Mouse (Mus musculus) CH12.LX (cell line): ENCODE data around the gene Txndc11. TPM values are rescaled to one million over a fixed set of nuclear protein-coding genes. Genes with fewer than 3 reads are reported as not detected.

Experiments
- DNase-seq: peaks from one replicate; pipeline ENCODE4 v3.0.0-alpha.2; 2013; ENCODE audit errors: extremely low read depth
- H3K27ac ChIP-seq: 2 replicates; pipeline ENCODE4 v1.5.1; 2012; ENCODE audit warnings: low read depth, mild to moderate bottlenecking, control low read depth, moderate library complexity; ENCODE audit not compliant: insufficient read depth
- H3K27me3 ChIP-seq: replicated peaks from 2 replicates; pipeline ENCODE3; 2012; ENCODE audit warnings: inconsistent platforms
- H3K36me3 ChIP-seq, 2 experiments: replicated peaks in 1 of 2; 2 replicates each; pipeline versions ENCODE3 to v1.6.1; 2012; ENCODE audit warnings: inconsistent platforms in 1 of 2, low read length in 1 of 2, mild to moderate bottlenecking in 1 of 2, mixed read lengths in 1 of 2, moderate library complexity in 1 of 2; ENCODE audit not compliant: control insufficient read depth in 1 of 2, insufficient read depth in 1 of 2
- H3K4me1 ChIP-seq, 2 experiments: 2 replicates each; pipeline ENCODE4 v1.6.1; 2012; ENCODE audit warnings: inconsistent platforms in 1 of 2, moderate library complexity in 1 of 2; ENCODE audit not compliant: insufficient read depth in 2 of 2, control insufficient read depth in 1 of 2
- H3K4me2 ChIP-seq: 2 replicates; pipeline ENCODE4 v1.6.1; 2012; ENCODE audit warnings: low read depth, mild to moderate bottlenecking, control low read depth; ENCODE audit not compliant: poor library complexity, insufficient read depth, severe bottlenecking
- H3K4me3 ChIP-seq, 3 experiments: fragments of 150-350 bp in 1 of 3; sonication (generic) in 1 of 3; replicated peaks in 1 of 3; 2 replicates each; pipeline versions ENCODE3 to v1.5.1; 2011 to 2012; ENCODE audit warnings: low read depth in 2 of 3, low read length in 2 of 3, mild to moderate bottlenecking in 2 of 3, moderate library complexity in 2 of 3, control low read depth in 1 of 3, improper control_type of control experiment in 1 of 3, inconsistent platforms in 1 of 3, mixed read lengths in 1 of 3; ENCODE audit not compliant: poor library complexity in 1 of 3
- H3K79me2 ChIP-seq: replicated peaks from 2 replicates; pipeline ENCODE4 v1.6.1; 2012; ENCODE audit warnings: mild to moderate bottlenecking, moderate library complexity; ENCODE audit not compliant: control insufficient read depth, poor library complexity, insufficient read depth, severe bottlenecking; ENCODE audit errors: extremely low read depth
- H3K9ac ChIP-seq: 2 replicates; pipeline ENCODE4 v1.6.1; 2012; ENCODE audit warnings: low read depth, mild to moderate bottlenecking, control low read depth, moderate library complexity; ENCODE audit not compliant: insufficient read depth
- H3K9me3 ChIP-seq: replicated peaks from 2 replicates; pipeline ENCODE3; 2012; ENCODE audit warnings: low read length, inconsistent platforms, mixed read lengths
- CHD1 ChIP-seq: IDR thresholded peaks from 2 replicates; pipeline ENCODE4 v1.6.1; 2012; ENCODE audit warnings: low read depth, low read length, improper control_type of control experiment, inconsistent platforms
- CHD2 ChIP-seq: IDR thresholded peaks from 2 replicates; pipeline ENCODE4 v1.6.1; 2011; ENCODE audit warnings: low read length, improper control_type of control experiment
- CTCF ChIP-seq, 2 experiments: IDR thresholded peaks in 1 of 2; conservative IDR thresholded peaks in 1 of 2; 2 replicates each; pipeline ENCODE4 v1.5.1; 2011 to 2012; ENCODE audit warnings: low read depth in 2 of 2, low read length in 2 of 2, improper control_type of control experiment in 1 of 2, inconsistent platforms in 1 of 2, mild to moderate bottlenecking in 1 of 2, moderate library complexity in 1 of 2
- ELF1 ChIP-seq: IDR thresholded peaks from 2 replicates; pipeline ENCODE4 v1.6.1; 2014; ENCODE audit warnings: low read depth, mild to moderate bottlenecking, inconsistent platforms, low read length, improper control_type of control experiment
- EP300 ChIP-seq: IDR thresholded peaks from 2 replicates; pipeline ENCODE4 v1.6.1; 2011; ENCODE audit warnings: low read length, improper control_type of control experiment
- ETS1 ChIP-seq: conservative IDR thresholded peaks from 2 replicates; pipeline ENCODE4 v1.6.1; 2012; ENCODE audit warnings: low read depth, mild to moderate bottlenecking, inconsistent platforms, low read length, improper control_type of control experiment, moderate library complexity
- HCFC1 ChIP-seq: IDR thresholded peaks from 2 replicates; pipeline ENCODE4 v1.6.1; 2012; ENCODE audit warnings: low read depth, mild to moderate bottlenecking, inconsistent platforms, low read length, improper control_type of control experiment
- JUND ChIP-seq: conservative IDR thresholded peaks from 2 replicates; pipeline ENCODE4 v1.6.1; 2011; ENCODE audit warnings: low read depth, low read length, improper control_type of control experiment
- MAX ChIP-seq: IDR thresholded peaks from 2 replicates; pipeline ENCODE4 v1.6.1; 2011; ENCODE audit warnings: low read length, improper control_type of control experiment
- MEF2A ChIP-seq: IDR thresholded peaks from 2 replicates; pipeline ENCODE4 v1.6.1; 2014; ENCODE audit warnings: low read depth, mild to moderate bottlenecking, inconsistent platforms, low read length, improper control_type of control experiment, borderline replicate concordance
- NELFE ChIP-seq: IDR thresholded peaks from 2 replicates; pipeline ENCODE4 v1.6.1; 2011; ENCODE audit warnings: low read depth, low read length, improper control_type of control experiment
- PAX5 ChIP-seq: IDR thresholded peaks from 2 replicates; pipeline ENCODE4 v1.6.1; 2012; ENCODE audit warnings: low read length, inconsistent platforms, mixed read lengths
- TCF12 ChIP-seq: IDR thresholded peaks from 2 replicates; pipeline ENCODE4 v1.6.1; 2014; ENCODE audit warnings: low read depth, mild to moderate bottlenecking, inconsistent platforms, low read length, improper control_type of control experiment
- ZC3H11A ChIP-seq: IDR thresholded peaks from 2 replicates; pipeline ENCODE4 v1.6.1; 2012; ENCODE audit warnings: low read depth, mild to moderate bottlenecking, inconsistent platforms, low read length, improper control_type of control experiment
- ZKSCAN1 ChIP-seq: IDR thresholded peaks from 2 replicates; pipeline ENCODE4 v1.6.1; 2012; ENCODE audit warnings: low read depth, inconsistent platforms, low read length, improper control_type of control experiment, borderline replicate concordance
- ZNF384 ChIP-seq: IDR thresholded peaks from 2 replicates; pipeline ENCODE4 v1.6.1; 2012; ENCODE audit warnings: low read depth, low read length, improper control_type of control experiment, inconsistent platforms
- dilution Hi-C: fragments of 300-500 bp; cut with MboI; formaldehyde crosslinking; loops from 2 replicates; pipeline ENCODE4 v1.14.3; 2020; ENCODE audit warnings: low sequenced_read_pairs; ENCODE audit not compliant: extremely low pct_unique_long_range_greater_than_20kb, extremely low pct_ligation_motif_present
- in situ Hi-C: fragments of 300-500 bp; cut with MboI; formaldehyde crosslinking; loops from 3 replicates; pipeline ENCODE4 v1.14.3; 2019; ENCODE audit warnings: low sequenced_read_pairs, low pct_ligation_motif_present, low pct_unique_long_range_greater_than_20kb, mixed read lengths
- polyA plus RNA-seq: library from polyadenylated mRNA; unstranded; fragments of >175 nt; gene quantifications from 2 replicates; pipeline ENCODE4 v1.2.1, GENCODE M21; 2012; ENCODE audit warnings: low read depth; ENCODE audit not compliant: insufficient read length
- total RNA-seq, 2 experiments: library from RNA; depleted of rRNA; stranded (reverse); fragments of 300-350 nt in 1 of 2; fragments of >200 nt in 1 of 2; gene quantifications; 2 replicates each; pipeline ENCODE4 v1.2.3; 2012 to 2014

The Txndc11 gene
- total and polyA plus RNA-seq, 3 experiments = 40.6 to 63.2 (median 51.3) TPM

DNA sequence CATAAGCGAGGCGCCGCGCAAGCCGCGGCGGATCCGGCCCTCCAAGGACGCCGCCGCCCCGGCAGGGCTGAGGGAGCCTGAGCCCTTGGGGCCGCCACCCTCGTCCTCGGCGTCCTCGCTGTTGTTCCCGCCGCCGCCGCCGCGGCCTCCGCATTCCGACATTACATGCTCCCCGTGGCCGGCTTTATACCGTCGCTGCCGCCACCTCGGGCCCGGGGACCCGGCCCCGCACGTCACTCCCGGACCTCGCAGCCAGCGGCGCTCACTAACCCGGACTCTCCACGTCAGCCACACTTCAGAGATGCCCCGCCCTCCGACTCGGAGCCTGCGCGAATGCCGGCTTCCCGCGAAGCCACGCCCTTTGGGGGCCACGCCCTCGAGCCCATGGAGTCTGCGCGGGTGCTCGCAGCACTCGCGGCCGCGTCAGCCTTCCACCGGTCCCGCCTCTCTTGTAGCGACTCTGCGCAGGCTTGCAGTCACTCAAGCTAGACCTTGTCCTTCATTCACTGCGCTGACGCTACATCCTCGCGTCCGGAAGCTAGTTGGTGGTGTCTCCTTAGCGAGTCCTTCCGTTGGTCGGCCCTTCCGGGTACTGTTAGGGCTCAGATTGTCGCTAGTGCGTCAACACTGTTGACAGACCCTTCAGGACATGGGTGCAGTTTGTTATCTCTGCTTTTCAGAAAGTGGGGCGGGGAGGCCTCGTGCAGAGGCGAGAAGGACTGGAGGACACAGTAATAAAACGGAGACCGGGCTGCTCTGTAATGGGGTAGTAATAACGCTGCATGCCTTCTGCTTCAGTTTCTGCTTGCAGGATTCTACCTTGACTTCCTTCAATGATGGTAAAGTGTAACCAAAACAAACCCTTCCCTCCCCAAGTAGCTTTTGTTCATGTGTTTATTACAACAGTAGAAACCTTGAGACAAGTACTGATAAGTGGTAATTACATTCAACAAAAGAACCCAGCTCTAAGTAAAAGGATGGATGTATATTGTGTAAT, at the start of gene Txndc11 (continued):
- TF ChIP-seq CTCF (conservative IDR thresholded peaks at IDR 0.05 in 1 of 2, IDR thresholded peaks at IDR 0.05 in 1 of 2; ENCODE audit: low read depth in 2 of 2, low read length in 2 of 2) = no peak
- TF ChIP-seq, all 38 proteins: peak for 22

DNA sequence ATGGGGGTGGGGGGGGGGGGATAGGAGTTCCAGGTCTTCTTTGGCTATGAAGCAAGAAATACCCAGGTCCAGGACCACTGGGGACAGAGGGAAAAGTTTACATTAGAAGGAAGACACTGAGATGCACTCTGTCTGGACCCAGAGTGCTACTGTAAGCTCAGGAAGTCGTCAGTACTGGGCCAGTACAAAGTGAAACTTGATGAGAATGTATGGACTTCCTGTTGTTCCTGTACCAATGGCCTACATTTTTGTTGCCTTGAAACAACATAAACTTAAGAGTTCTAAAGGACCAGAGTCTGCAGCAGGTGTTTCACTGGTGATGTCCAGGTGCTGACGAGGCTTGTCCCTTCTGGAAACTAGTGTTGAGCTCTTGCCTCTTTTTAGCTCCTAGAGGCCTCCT, 43.0 kb upstream of the Txndc11 start:
- Histone ChIP-seq H3K27ac (no peak overlapping the region), H3K4me3 (no peak overlapping the region), H3K9ac (peak overlapping the region; percentile 70), H3K9me3 (peaks cover 9% of the 10 kb centered on the region), H3K36me3 (peaks cover 0 to 16% of the 10 kb centered on the region in 2 experiments), H3K79me2 (peaks cover 34% of the 10 kb centered on the region), H3K4me1 (peaks cover 6 to 40% of the 10 kb centered on the region in 2 experiments; a peak in 3 of 4 replicates), H3K4me2 (peak overlapping the region; percentile 99), H3K27me3 (no peaks in the 10 kb centered on the region)
- TF ChIP-seq CHD1 (no peak), EP300 (0 out of 2 replicates have a peak, but pooled peaks have one; percentile 7), PAX5 (no peak)
- dilution Hi-C loops = no loop called here
- in situ Hi-C loops = no loop called here
- DNase-seq = no peak

DNA sequence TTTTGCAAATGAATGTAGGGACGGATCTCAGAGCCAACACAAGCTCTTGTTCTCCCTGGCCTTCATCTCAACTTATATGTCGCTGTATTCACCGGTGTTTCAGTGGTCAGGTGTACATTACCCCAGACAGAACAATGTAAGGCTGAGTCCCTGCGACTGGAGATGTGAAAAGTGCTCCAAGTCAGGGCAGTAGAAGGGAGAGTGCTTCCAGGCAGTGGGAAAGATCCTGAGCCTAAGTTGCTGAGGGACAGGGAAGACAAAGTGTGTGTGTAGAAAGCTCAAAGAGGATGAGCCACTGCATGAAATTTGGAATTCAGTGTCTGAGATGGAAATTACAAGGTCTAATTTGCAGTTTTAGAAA, 42.4 kb upstream of the Txndc11 start:
- peaks cover 6 to 44% of the 10 kb centered on the region in 2 experiments; a peak in 3 of 4 replicates for H3K4me1 ChIP-seq
- peaks cover 39% of the 10 kb centered on the region for H3K79me2 ChIP-seq
- peak overlapping the region; percentile 70 for H3K9ac ChIP-seq
- dilution Hi-C loops (no loop called here), in situ Hi-C loops (no loop called here)
- DNase-seq = no peak
- H3K4me2 ChIP-seq = peak overlapping the region; percentile 99
- peaks cover 3 to 20% of the 10 kb centered on the region in 2 experiments for H3K36me3 ChIP-seq
- peak overlapping the region; percentile 89 to 97 (median 92) for H3K4me3 ChIP-seq
- peak overlapping the region; percentile 48 for H3K27ac ChIP-seq
- TF ChIP-seq ETS1 (no peak), CHD2 (no peak), NELFE (no peak), JUND (no peak), TCF12 (no peak), CTCF (conservative IDR thresholded peaks at IDR 0.05 in 1 of 2, IDR thresholded peaks at IDR 0.05 in 1 of 2; ENCODE audit: low read depth in 2 of 2, low read length in 2 of 2) (no peak), ZNF384 (no peak), HCFC1 (no peak), EP300 (no peak), CHD1 (0 out of 2 replicates have a peak, but pooled peaks have one; percentile 82), MEF2A (0 out of 2 replicates have a peak, but pooled peaks have one; percentile 12), MAX (no peak), ZKSCAN1 (no peak), ZC3H11A (no peak), ELF1 (no peak)
- TF ChIP-seq, all 38 proteins: peak for 2
- no peaks in the 10 kb centered on the region for H3K27me3 ChIP-seq
- peaks cover 9% of the 10 kb centered on the region for H3K9me3 ChIP-seq
